Mouse (Mus musculus) MEL (cell line): Measurements from ENCODE around the gene Pga5. TPM values are rescaled to one million over a fixed set of nuclear protein-coding genes. Genes with fewer than 3 reads are reported as not detected.

ENCODE experiments used
- DNase-seq: peaks from one replicate; pipeline ENCODE4 v3.0.0; 2011; ENCODE audit warnings: low read depth, low spot score
- H3K27ac ChIP-seq: 2 replicates; pipeline ENCODE4 v1.5.1; 2012; ENCODE audit warnings: low read depth, mild to moderate bottlenecking, control low read depth, low read length, moderate library complexity; ENCODE audit not compliant: control insufficient read depth
- H3K27me3 ChIP-seq, 2 experiments: fragments of 150-350 bp in 1 of 2; sonication (generic) in 1 of 2; 2 replicates each; pipeline ENCODE4 v1.6.1; 2012; ENCODE audit warnings: low read length in 2 of 2, mild to moderate bottlenecking in 2 of 2, improper control_type of control experiment in 1 of 2, moderate library complexity in 1 of 2; ENCODE audit not compliant: insufficient read depth in 2 of 2, control insufficient read depth in 1 of 2
- H3K36me3 ChIP-seq, 2 experiments: 2 replicates each; pipeline ENCODE4 v1.6.1; 2012 to 2014; ENCODE audit warnings: low read length in 2 of 2, improper control_type of control experiment in 1 of 2, inconsistent platforms in 1 of 2, mild to moderate bottlenecking in 1 of 2; ENCODE audit not compliant: insufficient read depth in 2 of 2, control insufficient read depth in 1 of 2
- H3K4me1 ChIP-seq, 2 experiments: fragments of 150-350 bp in 1 of 2; sonication (generic) in 1 of 2; 2 replicates each; pipeline ENCODE4 v1.6.1; 2012; ENCODE audit warnings: low read length in 2 of 2, improper control_type of control experiment in 1 of 2, mild to moderate bottlenecking in 1 of 2; ENCODE audit not compliant: insufficient read depth in 2 of 2, control insufficient read depth in 1 of 2
- H3K4me3 ChIP-seq, 2 experiments: fragments of 150-350 bp in 1 of 2; sonication (generic) in 1 of 2; 2 replicates each; pipeline ENCODE4 v1.5.1; 2012; ENCODE audit warnings: low read depth in 2 of 2, low read length in 2 of 2, mild to moderate bottlenecking in 2 of 2, moderate library complexity in 2 of 2, control low read depth in 1 of 2, improper control_type of control experiment in 1 of 2; ENCODE audit not compliant: control insufficient read depth in 1 of 2, insufficient read depth in 1 of 2
- H3K79me2 ChIP-seq: 2 replicates; pipeline ENCODE4 v1.6.1; 2012; ENCODE audit warnings: mild to moderate bottlenecking, low read length, moderate library complexity; ENCODE audit not compliant: control insufficient read depth, poor library complexity, insufficient read depth
- H3K9ac ChIP-seq: 2 replicates; pipeline ENCODE4 v1.6.1; 2012; ENCODE audit warnings: low read depth, mild to moderate bottlenecking, control low read depth, low read length, moderate library complexity; ENCODE audit not compliant: control insufficient read depth, poor library complexity, severe bottlenecking
- H3K9me3 ChIP-seq: fragments of 150-350 bp; sonication (generic); replicated peaks from 2 replicates; pipeline ENCODE4 v1.6.1; 2012; ENCODE audit warnings: mild to moderate bottlenecking, low read length, improper control_type of control experiment, moderate library complexity; ENCODE audit not compliant: insufficient read depth
- BHLHE40 ChIP-seq: IDR thresholded peaks from 2 replicates; pipeline ENCODE4 v1.6.1; 2012; ENCODE audit warnings: low read depth, mild to moderate bottlenecking, inconsistent platforms, low read length, improper control_type of control experiment, borderline replicate concordance
- CHD2 ChIP-seq: IDR thresholded peaks from 2 replicates; pipeline ENCODE4 v1.6.1; 2011; ENCODE audit warnings: low read length, improper control_type of control experiment
- E2F4 ChIP-seq: IDR thresholded peaks from 2 replicates; pipeline ENCODE4 v1.6.1; 2011; ENCODE audit warnings: low read depth, low read length, improper control_type of control experiment, borderline replicate concordance
- ETS1 ChIP-seq: IDR thresholded peaks from 2 replicates; pipeline ENCODE4 v1.6.1; 2012; ENCODE audit warnings: low read depth, mild to moderate bottlenecking, inconsistent platforms, low read length, improper control_type of control experiment, moderate library complexity
- GABPA ChIP-seq: IDR thresholded peaks from 2 replicates; pipeline ENCODE4 v1.6.1; 2012; ENCODE audit warnings: low read depth, mild to moderate bottlenecking, inconsistent platforms, low read length, improper control_type of control experiment, moderate library complexity
- JUND ChIP-seq: IDR thresholded peaks from 2 replicates; pipeline ENCODE4 v1.6.1; 2011; ENCODE audit warnings: low read depth, mild to moderate bottlenecking, improper control_type of control experiment, low read length
- MAFK ChIP-seq: IDR thresholded peaks from 2 replicates; pipeline ENCODE4 v1.6.1; 2011; ENCODE audit warnings: low read depth, mild to moderate bottlenecking, low read length, improper control_type of control experiment, borderline replicate concordance
- MAX ChIP-seq: IDR thresholded peaks from 2 replicates; pipeline ENCODE4 v1.6.1; 2011; ENCODE audit warnings: low read length, improper control_type of control experiment
- MAZ ChIP-seq: IDR thresholded peaks from 2 replicates; pipeline ENCODE4 v1.6.1; 2012; ENCODE audit warnings: low read depth, mild to moderate bottlenecking, inconsistent platforms, low read length, improper control_type of control experiment
- MEF2A ChIP-seq: IDR thresholded peaks from 2 replicates; pipeline ENCODE4 v1.6.1; 2014; ENCODE audit warnings: low read depth, mild to moderate bottlenecking, inconsistent platforms, low read length, improper control_type of control experiment; ENCODE audit not compliant: poor library complexity, insufficient replicate concordance, severe bottlenecking; ENCODE audit errors: extremely low read depth
- POLR2AphosphoS5 ChIP-seq: IDR thresholded peaks from 2 replicates; pipeline ENCODE4 v1.6.1; 2012; ENCODE audit warnings: low read depth, borderline replicate concordance, mild to moderate bottlenecking, inconsistent platforms, low read length, moderate library complexity, mixed read lengths
- RAD21 ChIP-seq: IDR thresholded peaks from 2 replicates; pipeline ENCODE4 v1.6.1; 2011; ENCODE audit warnings: mild to moderate bottlenecking, low read depth, low read length, improper control_type of control experiment
- RCOR1 ChIP-seq: IDR thresholded peaks from 2 replicates; pipeline ENCODE4 v1.6.1; 2012; ENCODE audit warnings: low read depth, mild to moderate bottlenecking, inconsistent platforms, low read length, improper control_type of control experiment
- SIN3A ChIP-seq: IDR thresholded peaks from 2 replicates; pipeline ENCODE4 v1.6.1; 2012; ENCODE audit warnings: low read length, improper control_type of control experiment, inconsistent platforms
- TCF12 ChIP-seq: IDR thresholded peaks from 2 replicates; pipeline ENCODE4 v1.6.1; 2014; ENCODE audit warnings: low read depth, mild to moderate bottlenecking, inconsistent platforms, low read length, improper control_type of control experiment, moderate library complexity
- UBTF ChIP-seq: IDR thresholded peaks from 2 replicates; pipeline ENCODE4 v1.6.1; 2012; ENCODE audit warnings: low read depth, mild to moderate bottlenecking, inconsistent platforms, low read length, improper control_type of control experiment, moderate library complexity, borderline replicate concordance; ENCODE audit not compliant: insufficient read depth
- USF1 ChIP-seq: IDR thresholded peaks from 2 replicates; pipeline ENCODE4 v1.6.1; 2014; ENCODE audit warnings: low read depth, mild to moderate bottlenecking, inconsistent platforms, low read length, improper control_type of control experiment, moderate library complexity
- USF2 ChIP-seq, 2 experiments: IDR thresholded peaks; 2 replicates each; pipeline ENCODE4 v1.6.1; 2011 to 2012; ENCODE audit warnings: improper control_type of control experiment in 2 of 2, low read length in 2 of 2, borderline replicate concordance in 1 of 2, inconsistent platforms in 1 of 2, low read depth in 1 of 2, mild to moderate bottlenecking in 1 of 2; ENCODE audit not compliant: insufficient read depth in 1 of 2
- ZC3H11A ChIP-seq: IDR thresholded peaks from 2 replicates; pipeline ENCODE4 v1.6.1; 2012; ENCODE audit warnings: low read depth, mild to moderate bottlenecking, inconsistent platforms, low read length, improper control_type of control experiment
- ZKSCAN1 ChIP-seq: IDR thresholded peaks from 2 replicates; pipeline ENCODE4 v1.6.1; 2012; ENCODE audit warnings: low read depth, mild to moderate bottlenecking, inconsistent platforms, low read length, improper control_type of control experiment, moderate library complexity
- ZMIZ1 ChIP-seq: IDR thresholded peaks from 2 replicates; pipeline ENCODE4 v1.6.1; 2012; ENCODE audit warnings: low read depth, mild to moderate bottlenecking, inconsistent platforms, low read length, improper control_type of control experiment, moderate library complexity
- polyA plus RNA-seq, 2 experiments: library from polyadenylated mRNA; stranded (reverse) in 1 of 2; unstranded in 1 of 2; fragments of >175 nt in 1 of 2; fragments of >200 nt in 1 of 2; gene quantifications; 2 replicates each; pipeline versions ENCODE4 v1.2.1 to v1.2.4; 2012; ENCODE audit warnings: low replicate concordance in 2 of 2, low read depth in 1 of 2; ENCODE audit not compliant: insufficient read length in 2 of 2, insufficient read depth in 1 of 2, missing spikeins in 1 of 2
- total RNA-seq: library from RNA; depleted of rRNA; stranded (reverse); fragments of 300-350 nt; gene quantifications from 2 replicates; pipeline ENCODE4 v1.2.3, GENCODE M21; 2012

Pga5 gene
- total and polyA plus RNA-seq, 3 experiments: not detected

GRCm38 (mm10) chr19:10708900-10709299 lies 31.0 kb upstream of the Pga5 start:
- no peaks in the 10 kb centered on the region for H3K79me2 ChIP-seq
- H3K9ac ChIP-seq: no peak overlapping the region
- no peak for DNase-seq
- no peak overlapping the region for H3K4me3 ChIP-seq
- H3K27ac ChIP-seq: no peak overlapping the region
- H3K9me3 ChIP-seq: no peaks in the 10 kb centered on the region
- H3K36me3 ChIP-seq: peaks cover 0 to 3% of the 10 kb centered on the region in 2 experiments; a peak in 2 of 4 replicates
- 0 out of 4 replicates have a peak, but pooled peaks cover 0 to 4% of the 10 kb centered on the region in 2 experiments for H3K4me1 ChIP-seq
- no peaks in the 10 kb centered on the region for H3K27me3 ChIP-seq
- TF ChIP-seq TCF12: no peak
- TF ChIP-seq MAX: no peak
- TF ChIP-seq USF2 (IDR thresholded peaks at IDR 0.05; ENCODE audit: borderline replicate concordance in 1 of 2, insufficient read depth in 1 of 2, low read depth in 1 of 2, low read length in 2 of 2): no peak
- no peak for TF ChIP-seq BHLHE40
- TF ChIP-seq E2F4: no peak
- no peak for TF ChIP-seq MAZ
- no peak for TF ChIP-seq JUND
- TF ChIP-seq RCOR1: no peak
- TF ChIP-seq MEF2A: no peak
- no peak for TF ChIP-seq ZKSCAN1
- no peak for TF ChIP-seq RAD21
- TF ChIP-seq GABPA: no peak
- no peak for TF ChIP-seq POLR2AphosphoS5
- no peak for TF ChIP-seq ETS1
- TF ChIP-seq USF1: no peak
- no peak for TF ChIP-seq ZC3H11A
- TF ChIP-seq UBTF: no peak
- TF ChIP-seq CHD2: no peak

GRCm38 (mm10) chr19:10707881-10708280 lies 30.0 kb upstream of the Pga5 start:
- peaks cover 0 to 3% of the 10 kb centered on the region in 2 experiments; a peak in 2 of 4 replicates for H3K36me3 ChIP-seq
- H3K9ac ChIP-seq: no peak overlapping the region
- no peaks in the 10 kb centered on the region; the same call in 1 of the 2 replicates for H3K79me2 ChIP-seq
- no peak overlapping the region for H3K4me3 ChIP-seq
- no peak for DNase-seq
- no peaks in the 10 kb centered on the region for H3K9me3 ChIP-seq
- no peaks in the 10 kb centered on the region for H3K27me3 ChIP-seq
- no peak for TF ChIP-seq USF1
- no peak for TF ChIP-seq SIN3A
- TF ChIP-seq MAFK: no peak
- no peak for TF ChIP-seq ZMIZ1
- no peak for TF ChIP-seq E2F4
- 0 out of 4 replicates have a peak, but pooled peaks cover 0 to 4% of the 10 kb centered on the region in 2 experiments for H3K4me1 ChIP-seq
- no peak overlapping the region for H3K27ac ChIP-seq
